Mouse (Mus musculus) retina, embryonic 14.5 days (tissue): ENCODE data around the gene Ppp2r5d.
A peak's percentile ranks its signal among the peaks of the same experiment; 100 is the strongest.

Experiments
- DNase-seq: peaks from one replicate; pipeline ENCODE4 v3.0.0-alpha.2; 2015; ENCODE audit warnings: low spot score

Ppp2r5d gene

DNA sequence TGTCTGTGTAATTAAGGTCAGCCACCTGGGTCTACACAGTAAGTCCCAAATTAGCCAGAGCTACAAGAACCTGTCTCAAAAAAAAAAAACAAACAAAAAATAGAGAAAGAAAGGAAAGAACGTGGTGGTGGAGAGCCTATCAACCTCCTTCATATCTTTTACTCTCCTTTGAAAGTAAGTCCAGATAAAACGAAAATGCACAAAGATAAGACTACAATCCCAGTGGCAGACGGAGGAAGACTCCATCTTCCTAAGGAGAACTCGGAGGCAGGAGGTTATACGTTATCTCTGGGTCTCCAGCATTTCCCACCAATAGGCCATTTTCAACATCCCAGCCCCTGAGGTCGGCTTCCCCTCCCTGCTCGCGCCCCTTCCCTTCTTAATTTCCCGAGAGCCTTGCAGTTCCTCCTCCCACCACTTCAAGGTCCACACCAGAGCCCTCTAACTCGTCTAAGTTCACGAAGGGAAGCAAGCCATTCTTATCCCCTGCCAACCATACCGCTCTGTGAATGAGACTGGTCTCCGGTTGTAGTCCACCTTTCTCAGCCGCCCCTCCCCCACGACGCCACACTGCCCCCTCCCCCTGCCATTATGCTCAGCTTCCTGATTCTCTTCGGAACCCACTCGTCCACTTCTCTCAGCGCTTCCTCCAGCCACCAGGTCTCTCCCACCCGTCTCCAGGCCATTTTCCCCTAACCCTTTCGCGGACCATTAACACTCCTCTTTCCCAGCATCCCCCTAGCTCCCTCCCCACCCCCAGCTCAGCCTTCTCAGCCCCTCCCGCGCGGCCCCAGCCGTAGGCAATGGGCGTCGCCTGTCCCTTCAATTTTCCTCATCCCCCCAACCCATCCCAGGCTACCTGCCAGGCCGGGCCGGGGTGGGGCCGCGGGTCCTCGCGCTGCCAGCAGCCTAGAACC lies 24.8 kb downstream of the Ppp2r5d start:
- DNase-seq: peak; percentile 65

DNA sequence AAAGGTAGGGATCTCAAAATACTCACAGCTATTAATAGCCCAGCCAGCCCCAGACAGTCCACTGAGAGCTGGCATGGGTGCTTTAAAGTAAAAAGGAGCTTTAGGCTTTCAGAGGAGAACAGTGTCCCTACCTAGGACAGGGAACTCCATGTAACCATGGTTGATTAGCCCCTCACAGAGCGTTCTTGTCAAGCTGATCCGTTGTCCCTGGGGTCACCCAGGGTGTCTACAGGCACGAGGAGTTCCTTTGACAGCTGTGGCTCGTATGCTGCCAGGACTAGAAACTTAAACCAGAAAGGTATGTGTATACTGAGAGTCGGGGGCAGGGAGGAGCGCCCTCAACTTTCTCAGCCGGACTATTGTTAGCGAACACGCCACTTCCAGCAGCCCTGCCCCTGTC lies 26.0 kb downstream of the Ppp2r5d start:
- DNase-seq: no peak

DNA sequence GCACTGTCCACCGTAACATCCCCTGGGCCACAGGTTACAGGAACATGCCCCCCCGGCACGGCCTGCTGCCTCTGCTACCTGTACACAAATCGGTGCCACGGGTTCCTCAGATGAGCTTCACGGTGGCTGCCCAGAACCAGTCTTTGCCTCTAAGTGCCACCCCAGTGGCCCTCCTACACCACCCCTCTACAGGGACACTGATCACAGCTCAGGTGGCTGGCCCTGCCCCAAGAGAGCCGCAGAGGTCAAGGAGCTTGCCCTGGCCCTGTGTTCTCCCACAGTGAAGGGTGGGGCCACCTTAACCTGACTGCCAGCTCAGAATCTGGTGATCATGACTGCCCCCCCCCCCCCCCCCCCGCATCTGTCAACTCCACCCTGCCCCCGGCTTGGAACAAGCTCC lies 26.5 kb downstream of the Ppp2r5d start, which contains the start of gene Mea1:
Gene Mea1, plus strand, starts transcription at position 378 of the 400 bp plus-strand sequence.
- DNase-seq: no peak

DNA sequence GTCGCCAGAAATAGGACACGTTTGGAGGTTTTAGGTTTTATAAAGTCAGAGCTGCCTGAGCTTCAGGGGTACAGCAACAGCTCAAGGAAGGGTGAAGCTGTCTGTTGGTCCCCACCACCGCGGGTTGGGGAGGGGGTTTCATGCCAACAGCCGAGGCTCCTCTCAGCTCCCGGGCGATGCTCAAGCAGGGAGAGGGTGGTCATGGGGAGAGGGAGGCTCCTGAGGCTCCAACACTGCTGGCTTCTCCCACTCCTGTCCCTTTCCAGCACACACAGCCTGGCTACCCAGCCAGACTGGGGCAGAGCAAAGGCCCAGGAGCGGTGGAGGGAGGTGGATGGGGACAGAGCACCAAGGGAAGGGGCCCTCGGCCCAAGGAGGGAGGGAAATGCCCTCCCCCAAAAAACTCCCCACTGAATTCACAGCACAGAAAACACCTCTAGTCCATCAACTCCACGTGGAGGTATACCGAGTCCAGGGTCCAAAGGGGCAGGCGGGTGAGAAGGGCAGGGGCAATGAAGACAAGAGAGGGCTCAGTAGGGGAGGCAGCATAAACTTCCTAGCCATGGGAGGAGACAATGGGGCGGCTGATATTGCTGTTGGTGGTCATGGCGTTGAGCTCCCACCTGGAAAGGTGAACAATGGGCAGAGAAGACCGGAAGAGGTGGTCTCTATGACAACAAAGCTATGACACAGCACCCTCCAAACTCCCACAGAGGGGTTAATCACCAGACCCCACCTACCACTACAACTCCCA lies 30.2 kb downstream of the Ppp2r5d start:
- no peak for DNase-seq

DNA sequence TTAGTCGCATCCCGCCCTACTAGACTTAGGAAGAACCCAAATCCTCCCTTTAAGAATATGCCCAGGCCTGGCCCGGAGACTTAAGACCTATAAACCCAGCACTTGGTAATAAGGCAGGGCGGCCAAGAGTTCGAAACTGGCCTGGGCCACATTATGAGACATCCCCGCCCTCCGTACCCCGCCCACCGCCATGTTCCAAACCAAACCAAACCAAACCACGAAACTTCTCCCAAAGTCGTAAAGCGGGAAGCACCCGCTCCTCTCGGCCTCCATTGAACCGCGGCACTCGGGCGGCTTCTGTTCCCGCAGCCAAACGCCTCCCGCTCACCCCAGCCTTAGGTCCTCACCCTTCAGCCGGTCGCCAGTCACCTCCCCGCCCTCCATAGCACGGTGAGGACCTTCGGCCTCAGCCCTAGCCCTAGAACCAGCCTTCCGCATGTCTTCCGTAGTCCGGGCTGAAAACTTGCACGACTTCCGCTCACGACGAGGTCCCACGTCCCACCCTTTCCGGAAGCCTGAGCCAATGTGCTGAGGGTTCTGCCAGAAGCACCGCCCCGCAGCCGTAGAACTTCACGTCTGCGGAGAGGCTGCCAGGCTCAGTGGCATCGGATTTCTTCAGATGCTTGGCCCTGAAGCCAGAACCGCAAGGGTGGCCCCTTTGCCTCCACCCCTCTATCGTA lies 30.9 kb downstream of the Ppp2r5d start, which contains the start of gene Rrp36:
Gene Rrp36, minus strand, starts transcription at position 503 of the 680 bp plus-strand sequence.
- peak; percentile 92 for DNase-seq

DNA sequence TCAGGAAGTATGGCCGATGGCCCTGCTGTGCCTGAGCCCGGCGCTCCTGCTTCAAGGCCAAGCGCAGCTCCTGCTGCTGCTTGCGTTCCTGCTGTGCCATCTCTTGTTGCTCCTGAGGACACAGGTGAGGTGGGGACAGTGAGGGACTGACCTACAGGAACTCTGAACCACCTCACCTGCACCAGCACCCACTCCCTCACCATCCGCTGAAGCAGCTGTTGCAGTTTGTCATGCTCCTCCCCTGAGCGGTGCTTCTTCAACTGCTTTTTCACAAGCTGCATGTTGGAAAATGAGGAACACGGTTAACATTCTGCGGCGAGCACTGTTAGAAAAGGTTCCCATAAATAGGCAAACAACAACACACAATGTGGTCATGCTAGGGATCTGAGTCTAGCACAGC lies 35.0 kb downstream of the Ppp2r5d start:
- DNase-seq: no peak

DNA sequence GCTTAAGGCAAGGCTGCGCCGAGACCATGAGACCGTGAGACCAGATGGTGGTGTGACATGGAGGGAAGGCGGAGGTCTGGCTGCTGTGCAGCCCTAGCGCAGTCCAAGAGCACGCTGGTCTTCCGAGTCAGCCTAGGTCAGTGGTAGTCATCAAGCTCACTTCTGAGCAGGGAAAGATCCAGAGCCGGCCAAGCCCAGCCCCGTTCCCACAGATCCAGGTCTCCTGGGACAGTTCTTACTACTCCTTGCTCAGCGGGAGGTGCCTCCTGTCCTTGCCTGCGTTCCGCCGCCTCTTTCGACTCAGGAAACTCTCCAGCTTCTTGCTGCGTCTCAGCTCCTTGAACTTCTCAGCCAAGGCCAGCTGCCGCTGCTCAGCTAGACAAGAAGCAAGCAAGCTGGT lies 37.2 kb downstream of the Ppp2r5d start:
- DNase-seq: no peak

DNA sequence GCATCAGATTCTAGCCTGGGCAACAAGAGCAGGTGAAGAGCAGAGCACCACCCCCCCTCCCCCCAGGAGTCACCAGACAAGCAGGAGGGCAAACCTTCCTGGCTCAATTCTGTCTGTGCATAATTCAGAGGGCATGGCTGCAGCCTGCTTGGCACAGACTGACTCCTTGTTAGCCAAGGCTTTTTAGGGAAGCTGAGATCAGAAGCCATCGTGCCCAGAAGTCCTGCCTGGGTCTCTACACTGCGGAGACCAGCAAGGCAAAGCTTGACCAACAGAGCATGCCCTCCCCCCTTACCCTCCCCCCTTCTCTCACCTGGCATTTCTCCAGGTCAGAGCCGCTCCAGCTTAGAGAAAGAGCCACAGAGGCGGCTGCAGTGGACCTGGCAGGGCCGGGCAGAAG lies 42.2 kb downstream of the Ppp2r5d start:
- DNase-seq: no peak

DNA sequence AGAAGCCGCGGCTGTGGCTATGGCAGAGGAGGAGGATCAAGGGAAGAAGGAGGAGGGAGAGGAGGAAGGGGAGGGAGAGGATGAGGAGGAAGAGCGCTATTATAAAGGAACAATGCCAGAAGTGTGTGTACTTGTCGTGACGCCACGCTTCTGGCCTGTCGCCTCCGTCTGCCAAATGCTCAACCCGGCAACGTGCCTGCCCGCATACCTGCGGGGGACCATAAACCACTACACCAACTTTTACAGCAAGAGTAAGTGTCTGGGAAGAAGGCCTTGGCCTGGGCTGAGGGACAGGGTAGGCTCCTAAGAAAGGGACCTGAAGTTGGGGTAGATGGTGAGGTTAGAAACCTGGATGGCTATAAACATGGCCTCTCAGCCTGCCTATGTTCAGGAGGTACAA lies 42.9 kb downstream of the Ppp2r5d start:
- no peak for DNase-seq

DNA sequence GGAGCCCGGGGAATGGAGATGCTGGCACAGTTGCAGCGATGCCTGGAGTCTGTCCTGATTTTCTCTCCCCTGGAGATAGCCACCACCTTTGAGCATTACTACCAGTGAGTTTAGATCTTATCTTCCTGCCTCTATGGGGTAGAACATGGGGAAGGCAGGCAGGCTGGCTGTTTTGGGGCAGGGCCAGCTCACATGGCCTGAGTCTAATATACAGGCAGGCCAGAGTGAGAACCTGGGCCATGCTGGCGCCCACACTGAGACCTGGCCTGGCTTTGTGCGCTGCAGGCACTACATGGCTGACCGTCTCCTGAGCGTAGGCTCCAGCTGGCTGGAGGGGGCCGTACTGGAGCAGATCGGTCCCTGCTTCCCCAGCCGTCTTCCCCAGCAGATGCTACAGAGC lies 43.6 kb downstream of the Ppp2r5d start:
- no peak for DNase-seq

DNA sequence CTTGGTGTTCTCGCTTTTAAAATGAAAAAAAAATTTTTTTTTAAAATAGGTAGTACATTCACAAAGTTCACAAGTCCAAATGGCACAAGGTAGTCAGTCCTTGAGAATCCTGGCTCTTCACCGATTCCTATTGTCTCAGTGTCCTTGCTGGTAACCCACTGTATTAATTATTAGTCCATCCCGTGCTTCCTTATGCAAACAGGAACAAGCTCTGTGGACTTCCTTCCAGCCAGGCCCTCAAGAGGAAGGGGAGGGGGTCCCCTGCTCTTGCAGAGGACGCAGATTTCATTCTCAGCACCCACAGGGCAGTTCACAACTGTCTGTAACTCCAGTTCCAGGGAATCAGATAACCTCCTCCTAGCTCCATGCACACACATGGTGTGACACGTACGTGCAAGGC lies 48.9 kb downstream of the Ppp2r5d start:
- no peak for DNase-seq

DNA sequence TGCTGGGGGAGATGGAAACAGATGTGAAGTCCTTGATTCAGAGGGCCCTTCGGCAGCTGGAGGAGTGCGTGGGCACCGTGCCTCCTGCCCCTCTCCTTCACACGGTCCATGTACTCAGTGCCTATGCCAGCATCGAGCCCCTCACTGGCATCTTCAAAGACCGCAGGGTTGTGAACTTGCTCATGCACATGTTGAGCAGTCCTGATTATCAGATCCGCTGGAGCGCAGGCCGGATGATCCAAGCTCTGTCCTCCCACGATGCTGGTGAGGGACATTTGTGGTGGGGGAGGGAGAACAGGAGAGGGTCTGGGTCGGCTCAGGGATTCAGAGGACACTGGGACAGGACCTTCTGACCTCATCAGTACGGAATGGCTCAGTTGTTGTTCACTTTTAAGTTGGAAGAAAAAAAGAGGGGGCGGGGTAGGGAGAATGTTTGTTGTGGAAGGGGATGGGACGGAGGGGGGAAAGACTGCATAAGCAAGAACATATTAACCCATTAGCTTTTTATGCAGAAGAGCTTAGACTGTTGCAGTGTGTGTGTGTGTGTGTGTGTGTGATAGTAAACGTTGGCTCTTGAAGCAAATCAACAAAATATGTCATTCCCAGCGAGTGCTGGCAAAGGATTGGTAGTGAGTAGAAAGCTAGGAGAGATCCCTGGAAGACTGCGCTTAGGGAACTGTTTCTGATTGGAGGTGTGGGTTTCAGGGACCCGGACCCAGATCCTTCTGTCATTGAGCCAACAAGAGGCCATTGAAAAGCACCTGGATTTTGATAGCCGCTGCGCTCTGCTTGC lies 53.0 kb downstream of the Ppp2r5d start:
- no peak for DNase-seq

DNA sequence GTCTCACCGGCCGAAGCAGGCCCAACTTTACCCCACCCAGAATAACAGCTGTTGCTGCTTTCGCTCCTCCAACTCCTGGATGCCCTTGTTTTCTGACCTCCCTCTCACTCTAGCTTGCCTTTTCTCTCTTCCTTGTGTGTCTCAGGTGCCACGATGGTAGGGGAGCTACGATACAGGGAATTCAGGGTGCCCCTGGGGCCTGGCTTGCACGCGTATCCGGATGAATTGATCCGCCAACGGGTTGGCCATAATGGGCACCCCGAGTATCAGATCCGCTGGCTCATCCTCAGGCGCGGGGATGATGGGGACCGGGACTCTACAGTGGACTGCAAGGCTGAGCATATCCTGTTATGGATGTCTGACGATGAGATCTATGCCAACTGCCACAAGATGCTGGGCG lies 53.6 kb downstream of the Ppp2r5d start:
- DNase-seq: no peak

DNA sequence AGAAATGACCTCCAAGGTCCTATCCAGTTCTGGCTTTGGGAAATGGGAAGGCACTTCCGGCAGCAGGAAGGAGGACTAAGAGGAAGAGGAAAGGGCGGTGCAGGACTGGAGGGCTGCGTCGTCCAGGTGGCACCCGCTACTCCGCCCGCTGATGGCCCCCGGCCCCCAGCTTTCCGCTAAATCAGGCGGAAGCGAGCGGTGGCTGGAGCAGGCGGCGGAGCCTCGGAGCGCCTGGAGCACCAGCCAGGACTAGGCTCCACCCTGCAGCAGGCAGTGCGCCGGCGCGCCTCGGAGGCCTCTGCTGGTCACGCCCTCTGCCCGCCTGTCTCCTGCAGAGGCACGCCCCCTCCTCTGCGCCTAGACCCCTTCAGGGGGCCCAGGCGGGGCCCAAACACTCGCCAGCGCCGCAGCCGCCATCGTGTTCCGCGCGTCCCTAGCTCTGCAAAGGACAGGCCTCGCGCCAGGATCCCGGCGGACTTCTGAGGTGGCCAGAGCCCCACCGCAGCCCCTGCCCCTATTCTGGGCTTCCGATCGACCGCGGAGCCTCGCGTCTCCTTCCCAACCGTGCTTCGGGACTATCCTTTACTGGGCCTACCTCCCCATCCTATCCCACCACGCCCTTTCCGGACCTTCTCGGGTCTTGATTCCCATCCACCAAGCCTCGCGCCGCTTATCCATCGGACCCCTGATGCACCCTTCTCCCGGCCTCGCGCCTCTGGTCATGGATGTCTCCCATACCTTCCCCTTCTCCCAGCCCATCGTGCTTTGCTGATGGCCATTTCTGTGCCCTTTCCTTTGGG lies 54.5 kb downstream of the Ppp2r5d start, which contains the start of gene Cul7:
Gene Cul7, plus strand, starts transcription at position 106 of the 800 bp plus-strand sequence.
- peak; percentile 94 for DNase-seq

DNA sequence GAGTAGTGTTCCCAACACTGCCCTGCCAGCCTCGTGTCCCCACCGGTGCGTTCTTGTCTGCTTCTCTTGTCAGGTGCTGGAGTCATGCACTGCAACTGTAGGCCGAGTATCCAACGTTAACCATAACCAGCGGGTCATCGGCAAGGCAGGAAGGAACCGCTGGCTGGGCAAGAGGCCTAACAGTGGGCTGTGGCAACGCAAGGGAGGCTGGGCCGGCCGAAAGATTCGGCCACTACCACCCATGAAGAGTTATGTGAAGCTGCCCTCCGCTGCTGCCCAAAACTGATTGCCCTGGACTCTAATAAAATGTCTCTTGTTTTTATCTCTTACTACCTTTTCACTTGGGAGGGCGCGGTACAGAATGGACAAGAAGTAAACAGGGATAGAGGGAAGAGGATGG lies 55.1 kb downstream of the Ppp2r5d start:
- DNase-seq: no peak

DNA sequence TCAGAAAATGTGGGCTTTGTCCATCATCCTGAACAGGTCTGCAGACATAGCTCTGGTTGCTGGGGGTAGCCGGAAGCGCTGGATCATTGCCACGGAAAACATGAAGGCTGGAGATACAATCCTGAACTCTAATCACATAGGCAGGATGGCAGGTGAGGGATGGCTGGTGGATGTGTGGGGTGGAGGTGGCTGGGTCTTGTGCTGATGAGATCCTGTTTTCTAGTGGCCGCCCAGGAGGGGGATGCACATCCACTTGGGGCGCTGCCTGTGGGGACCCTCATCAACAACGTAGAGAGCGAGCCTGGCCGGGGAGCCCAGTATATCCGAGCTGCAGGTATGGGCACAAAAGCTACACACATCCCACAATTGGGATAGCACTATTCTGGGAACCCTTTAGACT lies 56.5 kb downstream of the Ppp2r5d start:
- no peak for DNase-seq

DNA sequence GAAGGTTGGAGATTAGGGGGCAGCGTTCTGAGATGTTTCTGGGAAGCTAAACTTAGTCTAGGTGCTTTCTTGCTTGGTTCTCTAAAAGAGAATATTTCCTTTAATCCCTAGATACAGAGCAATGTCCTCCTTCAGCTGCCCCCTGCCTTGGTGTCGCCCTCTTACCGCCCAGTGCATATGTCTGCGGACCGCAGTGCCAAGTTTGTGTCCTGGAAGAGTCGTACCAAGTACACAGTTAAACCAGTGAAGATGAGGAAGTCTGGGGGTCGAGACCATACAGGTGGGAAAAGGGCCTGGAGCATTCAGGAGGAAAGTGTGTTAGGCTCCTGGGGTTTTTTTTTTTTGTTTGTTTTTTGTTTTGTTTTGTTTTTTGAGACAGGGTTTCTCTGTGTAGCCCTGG lies 57.6 kb downstream of the Ppp2r5d start:
- no peak for DNase-seq

DNA sequence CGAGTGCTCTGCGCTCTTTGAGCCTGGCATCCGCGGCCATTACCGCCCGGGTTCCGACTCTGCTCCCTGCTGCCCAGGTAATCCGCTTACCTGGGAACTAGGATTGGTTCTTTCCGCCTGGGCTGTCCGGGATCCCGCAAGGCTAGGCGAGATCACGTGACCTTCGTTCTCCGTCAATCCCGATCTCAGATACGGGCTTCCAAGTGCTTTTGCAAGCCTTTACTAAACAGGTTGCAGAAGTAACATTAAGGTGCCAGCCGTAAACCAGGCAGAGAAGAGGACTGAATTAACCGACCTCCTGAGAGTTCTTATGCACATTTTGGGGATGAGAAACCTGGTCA lies 58.6 kb downstream of the Ppp2r5d start:
- no peak for DNase-seq

DNA sequence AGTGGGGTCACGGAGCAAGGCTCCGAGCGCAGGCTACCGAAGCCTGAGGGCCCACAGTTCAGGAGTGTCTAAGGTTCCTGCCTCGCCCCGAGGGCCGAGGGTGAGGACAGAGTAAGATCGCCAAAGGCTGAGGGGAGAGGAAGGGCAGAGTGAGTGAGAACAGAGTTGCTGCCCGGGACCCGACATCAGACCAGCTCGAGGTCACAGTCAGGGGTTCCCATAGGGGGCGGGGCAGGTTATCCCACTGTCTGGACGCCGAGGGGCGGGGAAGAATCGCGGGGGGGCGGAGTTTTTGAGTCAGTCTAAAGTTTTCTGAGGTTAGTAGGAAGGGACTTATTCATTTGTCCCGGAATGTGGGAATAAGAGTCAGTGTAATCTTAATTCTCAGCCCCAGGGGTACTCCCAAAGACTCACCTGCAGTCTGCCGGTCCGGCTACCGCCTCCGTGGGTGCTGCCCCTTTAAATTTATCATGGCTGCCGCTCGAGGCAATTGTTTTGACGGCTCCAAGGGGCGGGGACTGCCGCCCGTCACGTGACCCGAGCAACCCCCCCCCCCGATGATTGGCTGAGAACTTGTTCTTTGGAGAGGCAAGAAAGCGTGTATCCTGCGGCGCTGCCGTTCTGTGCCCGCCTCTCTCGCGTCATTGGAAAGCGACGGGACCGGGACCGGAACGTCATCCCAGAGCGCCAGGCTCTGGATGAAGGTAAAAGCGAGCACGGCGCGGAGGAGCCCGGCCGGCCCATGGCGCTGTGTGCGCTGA lies 59.2 kb downstream of the Ppp2r5d start, which contains the start of the genes Klc4 and Mrpl2:
Gene Klc4, minus strand, starts transcription at position 462 of the 761 bp plus-strand sequence.
Gene Mrpl2, plus strand, starts transcription at position 669 of the 761 bp plus-strand sequence.
- peak; percentile 97 for DNase-seq

DNA sequence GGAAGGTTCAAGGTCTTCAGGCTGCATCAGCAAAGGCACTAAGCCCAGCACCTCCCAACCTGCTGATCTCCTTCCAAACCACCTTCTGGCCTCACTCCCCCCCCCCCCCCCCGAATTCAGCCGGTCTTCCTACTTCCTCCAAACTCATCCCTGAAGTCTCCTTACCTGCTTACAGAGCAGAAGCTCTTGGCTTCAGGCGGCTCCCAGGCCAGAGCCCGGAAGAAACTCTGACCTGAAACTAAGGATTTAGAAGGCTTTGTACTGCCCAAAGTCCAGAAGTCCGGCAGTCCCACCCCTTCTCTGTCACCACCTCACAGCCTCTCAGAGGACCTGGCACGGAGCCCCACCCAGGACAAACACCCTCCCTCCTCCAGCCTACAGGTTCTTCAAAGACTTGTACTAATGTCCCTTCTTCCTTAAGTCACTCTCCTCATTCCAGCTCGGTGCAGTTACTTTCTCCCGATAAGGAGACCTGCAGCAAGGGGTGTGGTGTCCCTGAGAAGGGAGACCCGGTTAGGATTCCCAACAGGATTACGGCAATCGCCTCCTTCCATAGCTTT lies 59.9 kb downstream of the Ppp2r5d start:
- DNase-seq: no peak
